Mouse (Mus musculus) hindbrain, embryonic 13.5 days (tissue): Measurements from ENCODE around the gene Gtf3c1. TPM values are rescaled to one million over a fixed set of nuclear protein-coding genes. Genes with fewer than 3 reads are reported as not detected.
"Not testable (repeated sequence)": the region's sequence is repeated elsewhere in the genome, so short reads cannot be mapped to it uniquely, and the experiment has no call there.

Source experiments
- ATAC-seq: fragments of 200-750 bp; cut with Nextera tagmentation; 2 replicates; pipeline ENCODE4 v1.8.0; 2017; ENCODE audit warnings: moderate TSS enrichment; ENCODE audit not compliant: low FRiP score
- H3K27ac ChIP-seq: fragments of 300-500 bp; sonication (generic); 2 replicates; pipeline ENCODE4 v1.5.1; 2015; ENCODE audit warnings: inconsistent platforms, mild to moderate bottlenecking, moderate library complexity
- H3K27me3 ChIP-seq: fragments of 300-500 bp; sonication (generic); 2 replicates; pipeline ENCODE4 v1.6.1; 2015; ENCODE audit warnings: mild to moderate bottlenecking, inconsistent platforms
- H3K36me3 ChIP-seq: fragments of 300-500 bp; sonication (generic); 2 replicates; pipeline ENCODE4 v1.6.1; 2015; ENCODE audit warnings: mild to moderate bottlenecking, inconsistent platforms
- H3K4me1 ChIP-seq: fragments of 300-500 bp; sonication (generic); replicated peaks from 2 replicates; pipeline ENCODE4 v1.6.1; 2015; ENCODE audit warnings: inconsistent platforms
- H3K4me2 ChIP-seq: fragments of 300-500 bp; sonication (generic); 2 replicates; pipeline ENCODE4 v1.6.1; 2015; ENCODE audit warnings: inconsistent platforms, mild to moderate bottlenecking, moderate library complexity
- H3K4me3 ChIP-seq: fragments of 300-500 bp; sonication (generic); 2 replicates; pipeline ENCODE4 v1.5.1; 2015; ENCODE audit warnings: mild to moderate bottlenecking, inconsistent platforms
- H3K9ac ChIP-seq: fragments of 300-500 bp; sonication (generic); 2 replicates; pipeline ENCODE4 v1.6.1; 2015; ENCODE audit warnings: mild to moderate bottlenecking, inconsistent platforms
- H3K9me3 ChIP-seq: fragments of 300-500 bp; sonication (generic); 2 replicates; pipeline ENCODE4 v1.6.1; 2016; ENCODE audit warnings: inconsistent platforms
- WGBS: fragments of 180-500 bp; shearing (Covaris S2); methylation state at CpG from one replicate; pipeline ENCODE4 v1.1.7; 2015; 5-methylcytosine and 5-hydroxymethylcytosine counted together
- polyA plus RNA-seq: library from polyadenylated mRNA; unstranded; fragments of >200 nt; fragmentation: Nextera tagmentation; extraction: Ambion mirVana; gene quantifications from 2 replicates; pipeline ENCODE4 v1.2.1, GENCODE M21; 2015

Gtf3c1 gene
- polyA plus RNA-seq, 1 experiment from 2014 or later, result 31.0 TPM

DNA sequence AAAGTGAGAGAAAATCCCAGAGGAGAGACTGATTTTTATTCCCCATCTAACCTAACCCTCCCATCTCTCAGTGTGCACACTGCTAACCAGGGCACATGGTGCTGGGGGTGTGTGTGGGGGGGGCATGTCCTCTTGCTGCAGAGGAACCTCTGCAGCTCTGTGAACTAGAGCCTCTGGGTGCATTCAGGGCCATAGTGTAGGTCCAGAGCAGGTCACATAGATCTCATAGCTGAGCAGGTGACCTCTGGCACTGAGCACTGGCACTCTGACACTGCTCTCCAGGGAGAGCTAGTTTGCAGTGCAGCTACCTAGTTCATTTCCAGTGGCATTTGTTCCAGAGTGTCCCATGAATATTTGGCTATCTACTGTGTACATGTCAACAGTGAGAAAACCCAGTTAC lies 24.1 kb upstream of the Gtf3c1 start:
- Histone ChIP-seq H3K4me3 (no peak overlapping the region), H3K36me3 (no peaks in the 10 kb centered on the region), H3K27me3 (no peaks in the 10 kb centered on the region), H3K9me3 (no peaks in the 10 kb centered on the region), H3K4me1 (peaks cover 13% of the 10 kb centered on the region), H3K4me2 (no peak overlapping the region), H3K27ac (no peak overlapping the region), H3K9ac (no peak overlapping the region)
- no peak for ATAC-seq

DNA sequence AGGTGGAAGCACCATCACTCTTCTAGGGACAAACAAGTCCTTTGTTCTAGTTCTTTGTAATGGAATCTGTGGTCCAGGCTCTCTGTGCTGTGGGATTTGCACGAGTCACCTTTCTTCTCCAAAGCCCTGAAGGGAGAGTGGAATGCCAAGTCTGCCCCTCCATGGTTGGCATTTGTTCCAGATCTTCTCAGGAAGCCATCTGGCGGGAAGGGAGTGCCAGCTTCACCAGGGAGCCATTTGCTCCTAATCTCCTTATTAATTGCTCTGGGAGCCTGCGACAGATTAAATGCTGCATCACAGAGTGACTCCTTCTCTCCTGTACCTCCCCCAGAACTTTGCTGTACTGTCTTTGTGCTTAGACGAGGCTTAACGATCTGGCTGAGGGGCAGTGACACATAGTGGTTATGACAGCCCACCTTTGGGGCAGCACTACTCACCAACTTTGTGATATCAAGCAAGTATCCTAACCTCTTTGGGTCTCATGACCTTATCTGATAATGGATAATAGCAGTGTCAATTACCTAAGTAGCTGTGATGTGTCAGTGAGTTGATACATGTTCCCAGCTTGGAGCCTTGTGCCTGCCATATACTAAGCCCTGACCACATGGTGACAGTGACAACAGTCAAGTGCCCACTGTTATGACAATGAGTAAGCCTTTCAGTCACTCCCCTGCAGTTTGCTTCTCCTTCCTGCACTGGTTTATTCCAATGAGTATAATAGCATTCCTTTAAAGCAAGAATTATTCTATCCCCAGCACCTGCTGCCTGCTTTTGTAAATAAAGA lies 15.8 kb upstream of the Gtf3c1 start:
- WGBS, result 49% methylated on average over 5 of the region's 5 CpGs
- Histone ChIP-seq H3K4me3 (no peak overlapping the region), H3K4me1 (peaks cover 16% of the 10 kb centered on the region), H3K9me3 (no peaks in the 10 kb centered on the region), H3K9ac (no peak overlapping the region), H3K36me3 (no peaks in the 10 kb centered on the region), H3K4me2 (no peak overlapping the region), H3K27ac (no peak overlapping the region), H3K27me3 (no peaks in the 10 kb centered on the region)
- ATAC-seq, result no peak

DNA sequence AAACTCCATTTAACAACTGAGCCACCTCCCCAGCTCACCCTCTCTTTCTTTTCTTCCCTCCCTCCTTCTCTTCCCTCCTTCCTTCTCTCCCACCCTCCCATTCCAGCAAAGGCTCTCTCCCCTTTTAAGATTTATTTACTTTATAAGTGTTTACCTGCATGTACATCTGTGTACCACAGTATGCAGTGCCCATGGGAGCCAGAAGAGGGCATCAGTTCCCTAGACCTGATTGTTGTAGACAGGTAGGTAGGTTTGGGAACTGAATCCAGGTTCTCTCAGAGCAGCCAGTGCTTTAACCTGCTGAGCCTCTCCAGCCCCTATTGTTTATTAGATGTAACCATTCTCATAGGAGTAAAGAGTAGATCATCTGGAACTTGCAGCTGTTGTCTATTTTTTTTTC lies 14.5 kb upstream of the Gtf3c1 start:
- Histone ChIP-seq H3K4me3 (no peak overlapping the region), H3K36me3 (no peaks in the 10 kb centered on the region), H3K4me1 (peaks cover 16% of the 10 kb centered on the region), H3K4me2 (no peak overlapping the region), H3K9me3 (no peaks in the 10 kb centered on the region), H3K9ac (no peak overlapping the region), H3K27ac (no peak overlapping the region), H3K27me3 (no peaks in the 10 kb centered on the region)
- no peak for ATAC-seq

DNA sequence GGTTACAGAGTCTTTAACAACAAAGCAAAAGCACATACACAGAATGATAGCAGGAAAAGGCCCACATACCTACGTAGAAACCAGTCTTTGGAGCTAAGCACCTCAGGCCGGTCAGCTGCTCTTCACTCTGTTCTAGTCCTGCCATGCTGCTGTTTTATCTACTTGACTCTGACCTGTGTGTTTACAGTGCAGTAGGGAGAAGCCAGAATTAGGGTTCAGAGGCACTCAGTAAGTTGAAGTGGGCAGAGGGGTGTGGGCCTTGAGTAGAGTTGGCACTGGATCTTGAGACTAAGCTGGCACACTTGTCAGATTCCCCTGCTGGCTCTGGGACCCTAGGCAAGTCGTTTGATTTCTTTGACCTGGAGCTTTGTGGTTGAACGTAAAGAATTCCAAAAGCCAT lies 13.5 kb upstream of the Gtf3c1 start:
- WGBS, result 87% methylated on average over 4 of the region's 4 CpGs

DNA sequence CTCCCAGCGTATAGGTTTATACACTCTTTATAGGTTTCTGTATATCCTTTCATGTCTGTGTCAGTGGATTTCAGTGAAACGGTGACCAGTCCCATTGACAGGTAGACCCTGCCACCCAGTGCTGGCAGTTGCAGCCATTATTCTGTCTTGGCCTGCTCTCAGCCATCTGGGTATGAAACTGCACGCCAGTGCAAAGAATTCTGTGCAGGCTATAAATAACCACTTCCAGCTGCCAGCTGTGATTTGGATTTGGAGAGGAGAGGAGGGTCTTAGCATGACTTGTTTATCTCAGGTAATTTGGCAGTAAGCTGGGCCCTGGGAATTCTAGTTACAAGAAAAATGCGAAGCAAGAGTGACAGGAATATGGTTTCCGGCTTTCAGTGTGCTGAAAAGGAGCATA lies 12.8 kb upstream of the Gtf3c1 start:
- no peak for ATAC-seq
- H3K4me1 ChIP-seq, result peaks cover 16% of the 10 kb centered on the region
- H3K4me3 ChIP-seq, result no peak overlapping the region
- WGBS, result 76% methylated on average over 5 of the region's 5 CpGs
- H3K27me3 ChIP-seq, result no peaks in the 10 kb centered on the region
- H3K36me3 ChIP-seq, result no peaks in the 10 kb centered on the region
- no peaks in the 10 kb centered on the region for H3K9me3 ChIP-seq
- no peak overlapping the region for H3K27ac ChIP-seq
- H3K9ac ChIP-seq, result no peak overlapping the region
- no peak overlapping the region for H3K4me2 ChIP-seq

More for the DNA sequence above, 13.5 kb upstream of the Gtf3c1 start:
- no peak overlapping the region for H3K4me2 ChIP-seq
- H3K9ac ChIP-seq, result no peak overlapping the region
- no peak for ATAC-seq
- H3K9me3 ChIP-seq, result no peaks in the 10 kb centered on the region
- no peaks in the 10 kb centered on the region for H3K36me3 ChIP-seq
- no peak overlapping the region; the same call in 1 of the 2 replicates for H3K27ac ChIP-seq
- no peaks in the 10 kb centered on the region for H3K27me3 ChIP-seq
- H3K4me1 ChIP-seq, result peaks cover 16% of the 10 kb centered on the region
- no peak overlapping the region for H3K4me3 ChIP-seq

DNA sequence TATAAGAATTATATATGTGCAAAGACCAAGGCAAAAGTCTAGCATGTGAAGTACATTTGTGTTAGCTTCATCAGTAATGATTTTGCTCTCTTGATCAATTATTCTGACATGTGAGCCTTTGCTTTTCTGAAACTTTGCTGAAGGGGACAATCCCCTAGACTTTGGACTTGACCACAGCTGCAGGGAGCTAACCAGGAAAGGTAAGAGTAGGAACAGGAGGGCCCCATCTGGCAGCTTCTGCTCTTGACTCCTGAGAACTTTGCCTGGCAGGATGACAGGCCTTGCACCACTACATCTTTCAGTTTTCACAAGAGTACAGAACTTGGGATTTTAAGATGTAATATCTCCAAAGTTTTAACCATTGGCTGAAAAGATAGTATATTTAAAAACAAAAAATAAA lies 10.0 kb upstream of the Gtf3c1 start:
- Histone ChIP-seq H3K9me3 (no peaks in the 10 kb centered on the region), H3K9ac (no peak overlapping the region)

DNA sequence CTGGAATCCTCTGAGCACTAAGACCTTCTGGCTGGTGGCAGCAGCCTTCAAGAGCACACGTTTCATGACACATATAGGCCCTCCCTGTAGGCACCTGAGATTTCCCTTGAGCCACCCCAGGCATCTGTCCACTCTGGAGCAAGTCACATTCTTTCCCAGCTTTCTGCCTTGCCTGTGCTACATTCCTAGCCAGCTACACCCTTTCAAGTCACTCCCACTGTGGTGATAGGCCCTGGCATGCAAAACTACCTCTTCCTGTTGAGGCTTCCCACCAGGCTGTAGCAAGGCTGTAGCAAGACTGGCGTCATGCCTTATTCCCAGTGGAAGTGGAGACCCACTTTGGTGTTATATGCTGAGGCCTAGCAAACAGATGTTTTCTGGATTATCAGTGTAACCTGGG lies 9.1 kb upstream of the Gtf3c1 start:
- Histone ChIP-seq H3K4me1 (peaks cover 11% of the 10 kb centered on the region; the same call in 1 of the 2 replicates), H3K9me3 (no peaks in the 10 kb centered on the region), H3K36me3 (no peaks in the 10 kb centered on the region), H3K4me3 (no peak overlapping the region), H3K27me3 (no peaks in the 10 kb centered on the region), H3K4me2 (no peak overlapping the region), H3K27ac (no peak overlapping the region), H3K9ac (no peak overlapping the region)
- 75% methylated on average over 2 of the region's 2 CpGs for WGBS
- ATAC-seq, result no peak

More for the DNA sequence above, 10.0 kb upstream of the Gtf3c1 start:
- H3K4me1 ChIP-seq, result peaks cover 11% of the 10 kb centered on the region; the same call in 1 of the 2 replicates
- ATAC-seq, result no peak
- no peak overlapping the region for H3K27ac ChIP-seq
- no peak overlapping the region for H3K4me2 ChIP-seq
- H3K4me3 ChIP-seq, result no peak overlapping the region
- H3K36me3 ChIP-seq, result no peaks in the 10 kb centered on the region
- H3K27me3 ChIP-seq, result no peaks in the 10 kb centered on the region

DNA sequence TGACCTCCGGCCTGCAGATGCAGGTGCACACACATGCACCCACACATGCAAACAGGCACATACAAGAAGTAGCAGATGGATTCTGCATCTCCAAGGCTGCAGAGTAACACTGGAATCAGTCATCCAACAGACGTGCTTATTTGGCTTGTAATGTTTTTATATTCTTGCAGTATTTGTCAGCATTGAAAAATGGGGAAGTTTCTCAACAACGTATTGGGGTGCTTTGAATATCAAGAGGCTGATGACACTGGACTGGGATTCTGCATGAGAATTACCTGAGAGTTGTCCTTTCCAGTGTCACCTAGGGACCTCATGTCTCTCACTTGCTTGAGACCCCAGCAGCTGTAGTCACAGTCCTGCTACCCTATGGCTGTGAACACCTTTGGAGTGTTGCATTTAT lies 7.2 kb upstream of the Gtf3c1 start:
- no peaks in the 10 kb centered on the region for H3K9me3 ChIP-seq
- no peak overlapping the region for H3K4me2 ChIP-seq
- peaks cover 2% of the 10 kb centered on the region; the same call in 1 of the 2 replicates for H3K4me1 ChIP-seq
- no peak overlapping the region for H3K9ac ChIP-seq
- H3K4me3 ChIP-seq, result no peak overlapping the region
- WGBS, result 91% methylated on average over 3 of the region's 3 CpGs
- H3K36me3 ChIP-seq, result no peaks in the 10 kb centered on the region
- H3K27ac ChIP-seq, result no peak overlapping the region
- no peak for ATAC-seq
- no peaks in the 10 kb centered on the region for H3K27me3 ChIP-seq

DNA sequence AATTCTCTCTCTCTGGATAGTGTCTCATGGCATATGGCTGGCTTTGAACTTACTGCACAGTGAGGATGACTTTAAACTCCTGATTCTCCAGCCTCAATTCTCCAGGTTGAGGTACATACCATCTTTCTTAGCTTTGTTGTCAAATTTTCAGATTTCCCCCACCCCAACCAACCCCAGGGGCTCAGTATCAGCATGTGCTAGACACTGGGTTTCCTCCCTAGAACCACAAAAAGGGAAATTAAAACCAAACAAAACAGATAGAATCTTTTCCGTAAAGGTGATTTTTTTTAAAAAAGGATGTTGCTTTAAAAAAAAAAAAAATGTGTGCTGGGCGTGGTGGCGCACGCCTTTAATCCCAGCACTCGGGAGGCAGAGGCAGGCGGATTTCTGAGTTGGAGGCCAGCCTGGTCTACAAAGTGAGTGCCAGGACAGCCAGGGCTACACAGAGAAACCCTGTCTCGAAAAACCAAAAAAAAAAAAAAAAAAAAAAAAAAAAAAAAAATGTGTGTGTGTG lies 6.0 kb upstream of the Gtf3c1 start:
- WGBS, result 90% methylated on average over 6 of the region's 7 CpGs
- not testable (repeated sequence) for H3K9me3 ChIP-seq, H3K9ac ChIP-seq, H3K27me3 ChIP-seq, H3K4me3 ChIP-seq, ATAC-seq, H3K4me1 ChIP-seq, H3K4me2 ChIP-seq, H3K36me3 ChIP-seq, H3K27ac ChIP-seq

DNA sequence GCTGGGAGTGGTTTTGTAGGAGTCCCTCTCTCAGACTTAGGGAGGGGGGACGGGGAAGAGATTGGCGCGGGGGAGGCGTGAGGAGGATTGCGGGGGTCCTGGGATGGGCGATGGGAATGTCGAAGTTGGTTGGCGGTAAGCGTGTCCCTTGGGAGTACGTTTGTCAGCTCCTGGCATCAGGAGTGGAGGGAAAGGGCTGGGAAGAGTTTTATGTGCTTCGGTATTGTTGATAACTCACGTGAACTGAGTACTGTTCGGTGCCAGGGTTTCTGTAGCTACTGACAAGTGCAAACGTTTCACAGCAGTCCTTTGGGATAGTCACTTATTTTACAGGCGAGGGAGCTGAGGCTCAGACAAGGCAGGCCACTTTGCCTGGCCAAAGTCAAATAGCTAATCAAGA lies 520 bp upstream of the Gtf3c1 start:
- peaks cover 11% of the 10 kb centered on the region for H3K36me3 ChIP-seq
- peak overlapping the region; percentile 81 for H3K4me2 ChIP-seq
- peak overlapping the region; percentile 85 for H3K9ac ChIP-seq
- no peaks in the 10 kb centered on the region for H3K9me3 ChIP-seq
- under 1% methylated on average over 14 of the region's 15 CpGs for WGBS
- no peak; the same call in 1 of the 2 replicates for ATAC-seq
- peak overlapping the region; percentile 96 for H3K27ac ChIP-seq
- H3K4me1 ChIP-seq, result peaks cover 42% of the 10 kb centered on the region
- peak overlapping the region; percentile 93 for H3K4me3 ChIP-seq
- no peaks in the 10 kb centered on the region for H3K27me3 ChIP-seq

DNA sequence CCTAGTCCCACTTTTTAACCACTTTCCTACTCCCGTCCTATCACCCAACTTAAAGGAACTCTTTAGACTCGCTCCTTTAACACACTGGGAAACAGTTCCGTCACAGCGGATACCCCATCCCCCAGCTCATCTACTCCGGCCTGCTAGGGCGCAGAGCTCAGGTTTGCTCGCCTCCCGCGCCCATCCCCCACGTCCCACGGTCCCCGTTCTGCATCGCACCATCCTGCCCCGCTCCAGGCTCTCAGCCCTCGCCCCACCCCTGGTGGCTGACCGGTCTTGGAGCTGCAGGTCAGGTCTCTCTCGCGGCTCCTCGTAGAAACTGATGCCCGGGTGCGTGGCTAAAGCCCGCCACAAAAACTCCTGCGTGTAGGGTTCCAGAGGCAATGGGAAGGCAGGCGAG lies 394 bp downstream of the Gtf3c1 start:
- Histone ChIP-seq H3K4me1 (peaks cover 42% of the 10 kb centered on the region), H3K4me3 (peak overlapping the region; percentile 93), H3K9me3 (no peaks in the 10 kb centered on the region), H3K9ac (peak overlapping the region; percentile 95), H3K36me3 (peaks cover 20% of the 10 kb centered on the region), H3K27me3 (no peaks in the 10 kb centered on the region), H3K27ac (peak overlapping the region; percentile 96), H3K4me2 (peak overlapping the region; percentile 89)
- ATAC-seq, result peak; percentile 89
- under 1% methylated on average over 24 of the region's 24 CpGs for WGBS

DNA sequence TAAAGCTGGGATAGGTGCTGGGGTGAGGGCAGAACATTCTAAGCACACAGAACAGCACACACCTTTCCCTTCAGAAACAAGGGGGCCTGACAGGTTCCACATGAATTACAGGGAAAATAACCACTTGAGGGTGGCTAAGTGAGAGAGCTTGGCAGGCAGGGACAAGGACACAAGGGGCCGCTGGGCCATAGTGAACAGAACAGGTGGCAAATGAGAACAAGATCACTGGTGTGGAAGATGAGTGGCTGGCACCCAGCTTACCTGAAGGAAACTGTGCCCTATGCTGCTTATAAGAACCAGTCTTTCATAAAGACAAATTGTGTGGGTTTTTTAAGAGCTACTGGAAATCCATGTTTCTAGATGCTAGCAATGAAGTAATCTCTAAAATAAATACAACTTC lies 4.8 kb downstream of the Gtf3c1 start:
- H3K4me1 ChIP-seq, result peaks cover 29% of the 10 kb centered on the region
- H3K9me3 ChIP-seq, result peaks cover 6% of the 10 kb centered on the region
- no peak overlapping the region for H3K4me3 ChIP-seq
- no peak overlapping the region for H3K27ac ChIP-seq
- H3K9ac ChIP-seq, result no peak overlapping the region
- no peaks in the 10 kb centered on the region for H3K27me3 ChIP-seq
- 90% methylated on average over 1 of the region's 1 CpGs for WGBS
- ATAC-seq, result no peak
- no peak overlapping the region for H3K4me2 ChIP-seq
- H3K36me3 ChIP-seq, result peaks cover 64% of the 10 kb centered on the region

DNA sequence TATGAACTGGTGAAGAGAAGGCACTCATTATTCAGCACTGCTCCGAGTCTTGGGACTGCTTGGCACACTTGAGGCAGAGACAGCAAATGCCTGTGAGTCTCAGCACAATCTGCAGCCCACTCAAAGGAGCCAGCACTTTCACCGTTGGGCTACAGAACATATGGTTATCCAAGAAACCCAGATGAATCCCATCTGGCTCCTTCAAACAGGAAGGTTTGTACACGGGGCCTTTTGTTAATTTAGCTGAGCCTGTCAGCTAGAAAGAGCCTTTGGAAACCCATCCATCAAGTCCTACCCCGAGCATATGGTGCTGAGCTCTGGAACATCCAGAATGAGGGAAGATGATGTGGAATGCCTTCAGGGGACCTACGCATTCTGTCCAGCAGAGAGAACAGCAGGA lies 13.5 kb downstream of the Gtf3c1 start:
- no peak for ATAC-seq
- Histone ChIP-seq H3K4me2 (no peak overlapping the region), H3K4me1 (no peaks in the 10 kb centered on the region), H3K27ac (no peak overlapping the region), H3K9me3 (peaks cover 4% of the 10 kb centered on the region), H3K36me3 (peaks cover 99% of the 10 kb centered on the region), H3K9ac (no peak overlapping the region), H3K27me3 (no peaks in the 10 kb centered on the region), H3K4me3 (no peak overlapping the region)
- WGBS, result 73% methylated on average over 5 of the region's 5 CpGs
